Mouse (Mus musculus) liver, adult 2 months (tissue): ENCODE data around the gene Maff.

ENCODE experiments used
- CTCF ChIP-seq: fragments of 200-500 bp; IDR thresholded peaks from 2 replicates; pipeline ENCODE4 v1.5.1; 2011; ENCODE audit warnings: low read depth, low read length, control low read depth
- POLR2A ChIP-seq: fragments of 200-500 bp; IDR thresholded peaks from 2 replicates; pipeline ENCODE4 v1.6.1; 2011; ENCODE audit warnings: low read length, control low read depth; ENCODE audit not compliant: insufficient read depth; ENCODE audit errors: extremely low read depth

DNA sequence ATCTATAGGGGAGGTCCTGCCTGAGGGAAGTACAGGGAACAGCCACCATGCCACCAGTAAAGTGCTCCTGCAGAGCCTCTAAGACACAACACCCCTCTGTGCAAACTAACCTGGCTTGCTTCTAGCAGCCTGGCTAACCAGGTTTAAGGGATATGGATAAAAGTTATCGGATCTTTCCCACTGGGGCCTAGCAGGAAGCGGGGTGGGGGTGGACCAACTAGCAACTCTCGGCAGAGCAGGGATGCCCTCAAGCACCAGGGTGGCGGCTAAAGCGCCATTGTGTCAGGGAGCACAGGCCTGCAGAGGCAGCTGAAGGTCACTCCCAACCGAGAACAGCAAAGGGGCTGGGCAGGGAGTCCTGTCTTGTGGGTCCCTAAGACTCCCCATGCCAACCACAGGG lies 17.7 kb downstream of the Maff start:
- no peak for TF ChIP-seq CTCF
- no peak for TF ChIP-seq POLR2A
